In the genomic region with DNA sequence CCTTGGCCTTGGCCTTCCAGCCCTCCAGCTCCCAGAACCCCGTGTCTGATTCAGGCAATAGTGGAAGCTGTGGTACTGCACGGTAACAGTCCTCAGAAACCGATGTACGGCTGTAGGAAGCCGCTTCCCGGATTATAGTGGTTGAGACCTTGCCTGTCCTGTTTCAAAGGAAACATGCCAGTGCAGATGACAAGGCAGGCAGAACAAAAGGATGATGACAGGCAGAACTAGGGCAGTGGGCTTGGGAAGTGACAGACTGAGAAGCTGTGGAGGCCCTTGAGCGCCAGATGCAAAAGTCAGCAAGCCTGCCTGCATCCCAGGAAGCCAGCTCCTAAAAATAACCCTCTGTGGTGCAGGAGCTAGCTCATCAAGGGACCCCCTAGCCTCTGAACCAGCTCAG, we compare ENCODE assay signal across 18 mouse cellular contexts. TPM values are rescaled to one million over a fixed set of nuclear protein-coding genes. Genes with fewer than 3 reads are reported as not detected.
A peak's percentile ranks its signal among the peaks of the same experiment; 100 is the strongest.
DNase-seq lines count a peak whose midpoint lies in the region; ATAC-seq and TF ChIP-seq lines count a peak whose summit lies in the region.
"Had no signal": no experiment of that assay in that cellular context is flagged by ENCODE, and none has a peak within 500 bp of the region (broad histone marks: within the 10 kb centered on the region; RNA-seq: fewer than 3 reads in every experiment).

No protein-coding gene starts in this region.

- no peak for TF ChIP-seq CTCF in brain, embryonic 14.5 days (IDR thresholded peaks at IDR 0.05; ENCODE audit: borderline replicate concordance, extremely low read depth, insufficient read depth, insufficient read length)
- TF ChIP-seq CTCF in forebrain, postnatal 0 days (IDR thresholded peaks at IDR 0.05; ENCODE audit: low read depth), result no peak

- peak overlapping the region; percentile 1; the same call in 1 of the 2 replicates for H3K4me2 ChIP-seq in heart, embryonic 13.5 days
- no peak overlapping the region for H3K4me2 ChIP-seq in forebrain, postnatal 0 days (ENCODE audit: low read depth)
- H3K4me2 ChIP-seq: hindbrain, embryonic 14.5 days; neural tube, embryonic 12.5 days had no signal

- H3K27ac ChIP-seq in heart, embryonic 13.5 days (replicated peaks), result no peak overlapping the region
- H3K27ac ChIP-seq in forebrain, postnatal 0 days (ENCODE audit: low read depth, low read length), result peak overlapping the region; percentile 35; the same call in 1 of the 2 replicates
- H3K27ac ChIP-seq: hindbrain, embryonic 14.5 days; neural tube, embryonic 12.5 days had no signal

- DNase-seq in heart, postnatal 25 days (ENCODE audit: low spot score), result no peak
- peak; percentile 19 for DNase-seq in MN1 (ENCODE audit: low spot score)
- peak; percentile 63 for DNase-seq in brain, embryonic 14.5 days (ENCODE audit: low read depth)
- no peak for DNase-seq in forebrain, postnatal 0 days
- DNase-seq in left cerebral cortex, postnatal 25 days (ENCODE audit: low spot score in 2 of 2), result no peak
- DNase-seq in B cell, adult 2 months, result no peak
- DNase-seq: adrenal gland, adult 8-10 months; cerebellum, adult 11 months; cerebellum, postnatal 14 days; kidney, adult 8-10 months; lung, postnatal 10 days; right cerebral cortex, postnatal 14 days; spleen, adult 18-20 months had no signal

- H3K4me3 ChIP-seq in heart, embryonic 13.5 days, result no peak overlapping the region
- no peak overlapping the region for H3K4me3 ChIP-seq in forebrain, postnatal 0 days (ENCODE audit: low read depth, low read length)
- H3K4me3 ChIP-seq: megakaryocyte, embryonic 14.5 days; neural tube, embryonic 12.5 days had no signal

- H3K4me1 ChIP-seq in heart, embryonic 13.5 days, result peaks cover 32% of the 10 kb centered on the region
- 0 out of 2 replicates have a peak, but pooled peaks cover 5% of the 10 kb centered on the region for H3K4me1 ChIP-seq in forebrain, postnatal 0 days (ENCODE audit: insufficient read depth)

- no peaks in the 10 kb centered on the region for H3K9me3 ChIP-seq in heart, embryonic 13.5 days
- no peaks in the 10 kb centered on the region for H3K9me3 ChIP-seq in forebrain, postnatal 0 days (ENCODE audit: low read length)
- H3K9me3 ChIP-seq: neural tube, embryonic 12.5 days had no signal

- H3K27me3 ChIP-seq in heart, embryonic 13.5 days (replicated peaks), result peaks cover 16% of the 10 kb centered on the region
- no peaks in the 10 kb centered on the region for H3K27me3 ChIP-seq in forebrain, postnatal 0 days (ENCODE audit: insufficient read depth, low read length)
- H3K27me3 ChIP-seq: neural tube, embryonic 12.5 days had no signal

- no peak for ATAC-seq in heart, embryonic 13.5 days (ENCODE audit: extremely low read depth, insufficient number of reproducible peaks, low FRiP score, low TSS enrichment)
- peak; percentile 36; the same call in 1 of the 2 replicates for ATAC-seq in forebrain, postnatal 0 days

- intact Hi-C loops in heart, postnatal 25 days (cut with DNase I), result no loop called here
- intact Hi-C loops in left cerebral cortex, postnatal 25 days (cut with DNase I), result no loop called here

- 52% methylated on average over 7 of the region's 7 CpGs for WGBS in heart, embryonic 13.5 days
- WGBS in forebrain, postnatal 0 days, result 60% methylated on average over 7 of the region's 7 CpGs

- H3K36me3 ChIP-seq in heart, embryonic 13.5 days, result no peaks in the 10 kb centered on the region
- no peaks in the 10 kb centered on the region for H3K36me3 ChIP-seq in forebrain, postnatal 0 days (ENCODE audit: insufficient read depth)
- H3K36me3 ChIP-seq: neural tube, embryonic 12.5 days had no signal

- no peak for TF ChIP-seq POLR2A in brain, embryonic 14.5 days (IDR thresholded peaks at IDR 0.05; ENCODE audit: borderline replicate concordance, extremely low read depth, insufficient read depth, insufficient read length, poor library complexity, severe bottlenecking)

- H3K9ac ChIP-seq in heart, embryonic 13.5 days, result no peak overlapping the region
- no peak overlapping the region for H3K9ac ChIP-seq in forebrain, postnatal 0 days
- H3K9ac ChIP-seq: hindbrain, embryonic 14.5 days; liver, postnatal 0 days; neural tube, embryonic 12.5 days had no signal

RNA-seq across cellular contexts. Expression of a gene that starts 30.0 kb away (rescaled TPM):
- 913 and 1,036 TPM in 2 replicates for polyA plus RNA-seq in heart, embryonic 13.5 days (2015; fragmentation: Nextera tagmentation; extraction: Ambion mirVana)
- 1,000 to 10,000 TPM; 1,445 to 1,467 TPM for total RNA-seq in heart, postnatal 25 days (2021)
- polyA plus RNA-seq in brain, embryonic 14.5 days (2012; rRNA removed), result 4,229 and 5,499 TPM in 2 replicates
- 3,281 and 3,879 TPM in 2 replicates for total RNA-seq in forebrain, postnatal 0 days (2014; rRNA removed)
- polyA plus RNA-seq in forebrain, postnatal 0 days (2015; fragmentation: Nextera tagmentation; extraction: Ambion mirVana), result 995 and 1,414 TPM in 2 replicates
- 1,000 to 10,000 TPM; 1,342 to 1,349 TPM for total RNA-seq in left cerebral cortex, postnatal 25 days (2021)

Comparison
In these comparisons a context has a peak if more than half of its experiments do, and no peak if none do; other contexts are left out.
1. DNase-seq: peak in MN1 (single experiment) and brain, embryonic 14.5 days (single experiment); none in heart, postnatal 25 days (single experiment), forebrain, postnatal 0 days (single experiment), left cerebral cortex, postnatal 25 days (0 of 2) and B cell, adult 2 months (0 of 2).